Mouse (Mus musculus) hindbrain, embryonic 13.5 days (tissue): ENCODE measurements around the gene Snu13. TPM values are rescaled to one million over a fixed set of nuclear protein-coding genes. Genes with fewer than 3 reads are reported as not detected.

Source experiments
- ATAC-seq: fragments of 200-750 bp; cut with Nextera tagmentation; 2 replicates; pipeline ENCODE4 v1.8.0; 2017; ENCODE audit warnings: moderate TSS enrichment; ENCODE audit not compliant: low FRiP score
- H3K27ac ChIP-seq: fragments of 300-500 bp; sonication (generic); 2 replicates; pipeline ENCODE4 v1.5.1; 2015; ENCODE audit warnings: inconsistent platforms, mild to moderate bottlenecking, moderate library complexity
- H3K27me3 ChIP-seq: fragments of 300-500 bp; sonication (generic); 2 replicates; pipeline ENCODE4 v1.6.1; 2015; ENCODE audit warnings: mild to moderate bottlenecking, inconsistent platforms
- H3K36me3 ChIP-seq: fragments of 300-500 bp; sonication (generic); 2 replicates; pipeline ENCODE4 v1.6.1; 2015; ENCODE audit warnings: mild to moderate bottlenecking, inconsistent platforms
- H3K4me1 ChIP-seq: fragments of 300-500 bp; sonication (generic); replicated peaks from 2 replicates; pipeline ENCODE4 v1.6.1; 2015; ENCODE audit warnings: inconsistent platforms
- H3K4me2 ChIP-seq: fragments of 300-500 bp; sonication (generic); 2 replicates; pipeline ENCODE4 v1.6.1; 2015; ENCODE audit warnings: inconsistent platforms, mild to moderate bottlenecking, moderate library complexity
- H3K4me3 ChIP-seq: fragments of 300-500 bp; sonication (generic); 2 replicates; pipeline ENCODE4 v1.5.1; 2015; ENCODE audit warnings: mild to moderate bottlenecking, inconsistent platforms
- H3K9ac ChIP-seq: fragments of 300-500 bp; sonication (generic); 2 replicates; pipeline ENCODE4 v1.6.1; 2015; ENCODE audit warnings: mild to moderate bottlenecking, inconsistent platforms
- H3K9me3 ChIP-seq: fragments of 300-500 bp; sonication (generic); 2 replicates; pipeline ENCODE4 v1.6.1; 2016; ENCODE audit warnings: inconsistent platforms
- WGBS: fragments of 180-500 bp; shearing (Covaris S2); methylation state at CpG from one replicate; pipeline ENCODE4 v1.1.7; 2015; 5-methylcytosine and 5-hydroxymethylcytosine counted together
- polyA plus RNA-seq: library from polyadenylated mRNA; unstranded; fragments of >200 nt; fragmentation: Nextera tagmentation; extraction: Ambion mirVana; gene quantifications from 2 replicates; pipeline ENCODE4 v1.2.1, GENCODE M21; 2015

Gene Snu13
- polyA plus RNA-seq, 1 experiment from 2014 or later = 225 TPM

- no peak within 1 kb of the TSS for H3K4me2 ChIP-seq
- no peaks in the 10 kb centered on the region for H3K4me1 ChIP-seq
- WGBS = 86% methylated on average over 1 of the region's 1 CpGs
- ATAC-seq = no peak
- H3K9ac ChIP-seq = no peak within 1 kb of the TSS
- peaks cover 26% of the 10 kb centered on the region for H3K27me3 ChIP-seq
- no peak within 1 kb of the TSS for H3K4me3 ChIP-seq
- no peaks in the 10 kb centered on the region for H3K9me3 ChIP-seq
- H3K27ac ChIP-seq = no peak within 1 kb of the TSS
- no peaks in the 10 kb centered on the region for H3K36me3 ChIP-seq
Measured at GRCm38 (mm10) chr15:82058719-82059201, 11.4 kb upstream of the Snu13 start, which contains the start of gene 4930407I10Rik. TSS of gene 4930407I10Rik (plus strand) at chr15:82059151.

DNA sequence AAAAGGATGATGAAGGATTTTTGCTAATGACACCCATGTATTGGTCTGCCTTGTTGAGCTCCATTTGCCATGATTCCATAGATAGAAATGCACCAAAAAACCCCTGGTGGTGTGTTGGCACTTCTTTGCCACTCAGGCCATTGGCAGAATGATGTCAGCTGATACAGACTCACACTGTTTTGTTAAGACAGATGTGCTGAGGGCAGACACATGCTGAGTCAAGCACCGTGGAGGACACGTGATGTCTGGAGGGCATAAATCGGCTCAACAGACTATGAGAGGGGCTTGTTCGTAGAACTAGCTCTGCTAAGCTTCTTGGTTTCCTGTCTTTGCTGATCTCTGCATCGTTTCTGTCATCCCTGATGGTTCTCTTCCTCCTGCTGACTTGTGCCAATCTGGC lies 5.1 kb upstream of the Snu13 start:
- peaks cover 5% of the 10 kb centered on the region; the same call in 1 of the 2 replicates for H3K4me1 ChIP-seq
- no peak overlapping the region for H3K4me3 ChIP-seq
- no peak overlapping the region for H3K4me2 ChIP-seq
- no peak overlapping the region for H3K9ac ChIP-seq
- 77% methylated on average over 5 of the region's 5 CpGs for WGBS
- peaks cover 24% of the 10 kb centered on the region; the same call in 1 of the 2 replicates for H3K27me3 ChIP-seq
- no peak overlapping the region for H3K27ac ChIP-seq
- H3K9me3 ChIP-seq = no peaks in the 10 kb centered on the region
- no peaks in the 10 kb centered on the region for H3K36me3 ChIP-seq
- ATAC-seq = no peak

GRCm38 (mm10) chr15:82046246-82046891 lies 1.0 kb downstream of the Snu13 start:
- 5% methylated on average over 26 of the region's 26 CpGs for WGBS
- peaks cover 28% of the 10 kb centered on the region for H3K4me1 ChIP-seq
- no peak for ATAC-seq
- H3K4me3 ChIP-seq = peak overlapping the region; percentile 99
- peaks cover 3% of the 10 kb centered on the region; the same call in 1 of the 2 replicates for H3K27me3 ChIP-seq
- peak overlapping the region; percentile 89; the same call in 1 of the 2 replicates for H3K27ac ChIP-seq
- peak overlapping the region; percentile 97 for H3K9ac ChIP-seq
- H3K4me2 ChIP-seq = peak overlapping the region; percentile 99
- H3K36me3 ChIP-seq = peaks cover 14% of the 10 kb centered on the region
- no peaks in the 10 kb centered on the region for H3K9me3 ChIP-seq

GRCm38 (mm10) chr15:82044166-82044784 lies 3.1 kb downstream of the Snu13 start:
- Histone ChIP-seq H3K27ac (no peak overlapping the region), H3K9me3 (no peaks in the 10 kb centered on the region), H3K4me3 (no peak overlapping the region), H3K27me3 (no peaks in the 10 kb centered on the region), H3K9ac (no peak overlapping the region), H3K4me2 (no peak overlapping the region), H3K4me1 (peaks cover 28% of the 10 kb centered on the region), H3K36me3 (peaks cover 31% of the 10 kb centered on the region)
- 98% methylated on average over 7 of the region's 7 CpGs for WGBS
- ATAC-seq = no peak

DNA sequence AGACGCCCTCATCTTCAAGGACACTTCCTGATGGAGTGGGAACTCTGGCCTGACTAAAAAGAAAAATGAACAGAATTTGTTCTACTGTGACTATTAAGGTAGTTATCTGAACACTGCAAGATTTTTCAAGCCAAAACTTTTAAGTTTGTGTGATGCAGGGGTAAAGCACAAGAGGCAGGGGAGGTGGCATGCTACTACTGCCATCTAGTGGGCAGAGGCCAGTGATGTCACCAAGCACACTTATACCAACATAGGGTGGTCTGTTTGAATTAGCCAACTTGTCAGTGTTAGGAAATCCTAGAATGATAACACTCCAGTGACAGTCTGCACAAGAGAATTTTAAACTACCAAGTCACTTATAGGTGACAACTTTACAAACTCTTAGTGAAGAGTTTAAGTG lies 6.7 kb downstream of the Snu13 start:
- 98% methylated on average over 1 of the region's 1 CpGs for WGBS
- Histone ChIP-seq H3K9ac (no peak overlapping the region), H3K27me3 (no peaks in the 10 kb centered on the region), H3K36me3 (peaks cover 64% of the 10 kb centered on the region), H3K4me1 (peaks cover 11% of the 10 kb centered on the region), H3K27ac (no peak overlapping the region), H3K4me2 (no peak overlapping the region), H3K4me3 (no peak overlapping the region), H3K9me3 (no peaks in the 10 kb centered on the region)
- ATAC-seq = no peak

- H3K4me3 ChIP-seq = no peak overlapping the region
- WGBS = 83% methylated on average over 12 of the region's 12 CpGs
- H3K36me3 ChIP-seq = peaks cover 90% of the 10 kb centered on the region
- no peak overlapping the region for H3K4me2 ChIP-seq
- ATAC-seq = no peak
- no peaks in the 10 kb centered on the region for H3K4me1 ChIP-seq
- H3K27me3 ChIP-seq = no peaks in the 10 kb centered on the region
- no peak overlapping the region for H3K9ac ChIP-seq
- H3K9me3 ChIP-seq = no peaks in the 10 kb centered on the region
- no peak overlapping the region for H3K27ac ChIP-seq
Measured at GRCm38 (mm10) chr15:82035904-82036689, 11.3 kb downstream of the Snu13 start.

- ATAC-seq = no peak
Measured at GRCm38 (mm10) chr15:82033762-82034161, 13.6 kb downstream of the Snu13 start, which contains the start of gene Desi1. TSS of gene Desi1 (minus strand) at chr15:82033862.

GRCm38 (mm10) chr15:82032386-82032785 lies 15.0 kb downstream of the Snu13 start:
- Histone ChIP-seq H3K36me3 (peaks cover 90% of the 10 kb centered on the region), H3K4me2 (no peak overlapping the region), H3K27me3 (no peaks in the 10 kb centered on the region), H3K27ac (no peak overlapping the region), H3K9ac (no peak overlapping the region), H3K4me3 (no peak overlapping the region), H3K4me1 (no peaks in the 10 kb centered on the region), H3K9me3 (no peaks in the 10 kb centered on the region)
- 93% methylated on average over 7 of the region's 7 CpGs for WGBS
- no peak for ATAC-seq

More at GRCm38 (mm10) chr15:82033762-82034161, 13.6 kb downstream of the Snu13 start, which contains the start of gene Desi1:
- Histone ChIP-seq H3K36me3 (peaks cover 90% of the 10 kb centered on the region), H3K4me1 (no peaks in the 10 kb centered on the region), H3K27ac (no peak within 1 kb of the TSS), H3K4me2 (no peak within 1 kb of the TSS), H3K4me3 (no peak within 1 kb of the TSS), H3K9me3 (no peaks in the 10 kb centered on the region), H3K9ac (no peak within 1 kb of the TSS), H3K27me3 (no peaks in the 10 kb centered on the region)
- WGBS = 94% methylated on average over 4 of the region's 4 CpGs

- no peak for ATAC-seq
- H3K36me3 ChIP-seq = peaks cover 97% of the 10 kb centered on the region
- no peak overlapping the region for H3K4me3 ChIP-seq
- WGBS = 92% methylated on average over 7 of the region's 7 CpGs
- no peaks in the 10 kb centered on the region for H3K4me1 ChIP-seq
- no peaks in the 10 kb centered on the region for H3K27me3 ChIP-seq
- no peak overlapping the region for H3K9ac ChIP-seq
- no peak overlapping the region for H3K27ac ChIP-seq
- no peaks in the 10 kb centered on the region for H3K9me3 ChIP-seq
- H3K4me2 ChIP-seq = no peak overlapping the region
Measured at GRCm38 (mm10) chr15:82027726-82028125, 19.7 kb downstream of the Snu13 start.

- no peak overlapping the region for H3K27ac ChIP-seq
Measured at GRCm38 (mm10) chr15:82027276-82027675, 20.1 kb downstream of the Snu13 start.

DNA sequence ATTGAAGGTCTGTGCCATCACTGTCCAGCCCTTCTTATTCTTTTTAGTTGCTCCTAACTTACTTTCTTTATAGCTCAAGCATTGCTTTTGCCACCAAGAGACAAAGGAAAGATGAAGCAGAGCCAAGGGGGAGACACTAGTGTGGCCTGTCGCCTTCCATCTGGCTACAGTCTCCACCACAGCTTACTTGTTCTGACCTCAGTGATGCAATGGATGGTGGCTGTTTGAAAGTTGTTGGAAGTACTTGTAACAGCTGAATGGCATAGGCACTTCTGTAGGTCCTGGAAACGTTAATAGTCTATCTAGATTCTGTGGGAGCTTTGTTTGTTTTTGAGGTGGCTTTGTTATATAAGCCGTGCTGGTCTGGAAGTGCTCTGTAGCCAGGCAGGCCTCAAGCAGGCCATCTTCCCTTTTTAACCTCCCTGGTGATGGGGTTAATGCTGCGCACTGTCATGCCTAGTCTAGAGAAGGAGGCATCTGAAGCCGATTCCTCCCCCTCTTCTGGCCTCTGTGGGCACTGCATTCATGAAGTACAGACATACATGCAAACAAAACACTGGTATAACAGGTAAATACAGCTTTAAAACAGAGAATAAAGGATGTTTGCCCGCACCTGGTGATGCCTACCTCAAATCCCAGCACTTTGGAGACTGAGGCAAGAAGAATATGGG lies 23.3 kb downstream of the Snu13 start:
- Histone ChIP-seq H3K4me3 (no peak overlapping the region), H3K36me3 (peaks cover 89% of the 10 kb centered on the region), H3K9me3 (no peaks in the 10 kb centered on the region), H3K27me3 (no peaks in the 10 kb centered on the region), H3K4me1 (no peaks in the 10 kb centered on the region), H3K27ac (no peak overlapping the region), H3K4me2 (no peak overlapping the region), H3K9ac (no peak overlapping the region)
- no peak for ATAC-seq
- WGBS = 95% methylated on average over 6 of the region's 6 CpGs

More at GRCm38 (mm10) chr15:82027276-82027675, 20.1 kb downstream of the Snu13 start:
- Histone ChIP-seq H3K36me3 (peaks cover 98% of the 10 kb centered on the region), H3K27me3 (no peaks in the 10 kb centered on the region), H3K4me1 (no peaks in the 10 kb centered on the region), H3K4me2 (no peak overlapping the region), H3K4me3 (no peak overlapping the region), H3K9me3 (no peaks in the 10 kb centered on the region), H3K9ac (no peak overlapping the region)
- ATAC-seq = no peak
- WGBS = 98% methylated on average over 7 of the region's 7 CpGs
